Mouse (Mus musculus) thymus, postnatal 14 days (tissue): ENCODE results near the gene Fam114a1.

Source experiments
- DNase-seq: peaks from one replicate; pipeline ENCODE4 v3.0.0; 2021

Gene Fam114a1

DNA sequence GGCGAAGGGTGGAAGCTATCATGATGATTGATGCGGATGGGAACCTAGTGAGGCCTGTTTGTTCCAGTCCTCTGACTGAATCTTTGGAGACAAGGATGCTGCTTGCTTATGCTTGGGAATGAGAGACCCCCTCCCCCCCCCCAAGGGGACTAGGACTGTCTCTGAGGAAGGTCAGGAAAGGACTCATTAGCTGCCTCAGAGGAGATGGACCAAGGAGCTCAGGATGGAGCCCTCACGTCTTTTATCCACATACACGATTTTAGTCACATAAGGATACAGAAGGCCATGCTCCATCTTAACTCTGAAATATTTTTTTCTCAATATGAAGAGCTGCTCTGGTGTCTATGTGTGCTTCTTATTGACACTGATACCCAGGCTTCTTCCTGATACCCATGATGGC is 92.4 kb downstream of the Fam114a1 start:
- DNase-seq = no peak

GRCm38 (mm10) chr5:65063266-65063665 is 93.4 kb downstream of the Fam114a1 start:
- DNase-seq = no peak

GRCm38 (mm10) chr5:65068166-65068565 is 98.3 kb downstream of the Fam114a1 start:
- DNase-seq = no peak

DNA sequence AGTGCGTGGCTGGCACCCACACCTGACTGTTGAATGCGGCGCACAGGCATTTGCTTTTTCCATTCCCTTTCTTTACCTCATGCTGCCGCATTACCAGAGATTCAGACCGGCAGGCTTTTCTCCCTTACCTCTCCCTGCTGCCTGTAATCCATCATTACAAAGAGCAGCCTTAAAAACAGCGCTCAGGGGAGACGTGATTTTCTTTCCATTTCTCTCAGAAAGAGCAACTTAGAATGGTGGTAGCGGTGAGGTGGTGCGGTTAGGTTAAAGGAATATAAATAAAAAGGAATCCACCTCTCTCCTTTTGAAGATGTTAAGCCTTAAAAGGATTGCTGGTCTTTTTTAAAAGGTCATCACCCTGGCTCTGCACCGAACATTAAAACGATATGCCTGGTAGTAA is 100.0 kb downstream of the Fam114a1 start:
- DNase-seq = no peak

GRCm38 (mm10) chr5:65071689-65072118 is 101.8 kb downstream of the Fam114a1 start:
- DNase-seq = no peak

DNA sequence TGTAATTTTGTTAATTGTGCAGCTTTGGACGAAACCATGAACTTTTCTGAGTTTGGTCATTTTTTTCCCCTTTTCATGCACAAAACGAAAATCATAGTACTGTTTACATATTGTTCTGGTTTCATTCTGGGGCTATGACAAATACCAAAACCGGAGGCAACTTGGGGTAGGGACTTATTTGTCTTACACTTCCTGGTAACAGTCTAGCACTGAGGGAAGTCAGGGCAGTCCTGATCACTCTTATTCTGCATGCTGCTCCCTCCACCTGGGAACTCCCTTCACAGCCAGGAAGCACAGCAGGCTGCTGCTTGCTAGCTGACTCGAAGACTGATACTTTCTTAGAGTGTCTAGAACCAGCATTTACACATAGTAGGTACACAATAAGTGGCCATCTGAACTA is 103.4 kb downstream of the Fam114a1 start:
- no peak for DNase-seq

DNA sequence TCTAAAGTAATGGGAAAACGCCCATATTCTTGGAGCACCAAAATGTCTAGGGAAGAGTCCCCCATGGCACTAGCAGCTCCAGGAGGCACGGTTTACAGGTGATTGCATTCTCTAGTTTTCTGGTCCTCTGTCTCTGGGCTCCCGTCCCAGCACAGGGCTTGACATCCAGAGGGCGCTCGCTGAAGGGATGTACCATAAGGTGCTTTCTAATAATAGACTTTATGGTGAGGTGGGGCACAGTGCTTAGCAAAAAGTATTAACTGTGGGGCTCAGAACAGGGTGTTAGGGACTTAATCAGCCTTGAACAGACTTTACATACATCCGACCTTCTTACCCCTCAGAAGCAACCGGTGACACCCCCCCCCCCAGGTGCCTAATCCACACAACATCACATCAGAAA is 104.8 kb downstream of the Fam114a1 start:
- DNase-seq = no peak

DNA sequence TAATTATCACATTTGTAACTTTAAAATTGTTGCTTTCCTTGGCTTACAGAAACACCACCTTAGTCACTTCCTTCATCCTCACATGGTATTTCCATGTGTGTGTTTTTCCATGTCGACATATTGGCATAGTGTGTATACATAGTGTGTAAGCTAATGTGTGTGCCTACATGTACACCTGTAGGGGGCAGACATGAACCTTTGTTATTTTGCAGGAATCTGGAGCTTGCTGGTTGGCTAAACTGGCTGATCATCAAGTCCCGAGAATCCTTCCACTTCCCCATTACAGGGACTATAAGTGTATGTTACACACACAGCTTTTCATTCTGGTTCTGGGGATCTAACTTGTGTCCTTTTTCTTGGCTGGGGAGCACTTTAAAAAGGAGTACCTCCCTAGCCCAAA is 106.2 kb downstream of the Fam114a1 start:
- DNase-seq = no peak

GRCm38 (mm10) chr5:65076748-65077147 is 106.9 kb downstream of the Fam114a1 start:
- no peak for DNase-seq

DNA sequence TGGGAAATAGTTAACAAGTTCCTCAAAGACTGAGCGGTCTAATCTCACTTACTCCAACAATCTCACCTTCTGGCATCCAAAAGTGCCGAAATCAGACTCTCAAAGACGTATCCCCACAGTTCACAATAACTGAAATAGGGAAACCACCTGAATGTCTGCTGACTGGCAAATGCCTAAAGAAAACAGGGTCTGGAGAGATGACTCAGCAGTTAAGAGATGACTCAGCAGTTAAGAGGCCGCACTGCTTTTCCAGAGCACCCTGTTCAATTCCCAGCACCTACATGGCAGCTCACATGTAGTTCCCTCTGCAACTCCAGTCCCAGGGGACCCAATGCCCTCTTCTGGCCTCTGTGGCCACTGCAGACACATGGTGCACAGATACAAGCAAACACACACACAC is 108.2 kb downstream of the Fam114a1 start:
- DNase-seq = no peak

GRCm38 (mm10) chr5:65079881-65080280 is 110.0 kb downstream of the Fam114a1 start:
- no peak for DNase-seq

- no peak for DNase-seq
Observed at GRCm38 (mm10) chr5:65081836-65082235, 112.0 kb downstream of the Fam114a1 start.

DNA sequence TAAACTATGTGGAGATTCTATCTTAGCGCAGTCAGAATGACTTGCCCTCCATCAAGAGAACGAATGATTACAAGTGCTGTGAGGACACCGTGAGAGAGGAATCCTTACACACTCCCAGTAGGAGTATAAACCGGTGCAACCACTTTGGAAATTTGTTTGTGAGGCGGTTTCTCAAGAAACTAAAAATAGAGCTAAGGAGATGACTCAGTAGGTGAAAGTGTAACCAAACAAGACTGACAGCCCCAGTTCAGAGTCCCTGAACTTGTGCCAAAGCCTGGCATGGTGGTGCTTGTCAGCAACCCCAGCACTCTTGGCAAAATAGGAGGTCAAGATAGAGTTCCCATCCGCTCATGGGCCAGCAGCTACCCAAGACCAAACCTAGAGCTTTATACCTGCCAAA is 116.7 kb downstream of the Fam114a1 start:
- no peak for DNase-seq

GRCm38 (mm10) chr5:65089707-65090106 is 119.8 kb downstream of the Fam114a1 start:
- DNase-seq = no peak

GRCm38 (mm10) chr5:65091184-65091858 is 121.5 kb downstream of the Fam114a1 start:
- DNase-seq = peak; percentile 25
